Mouse (Mus musculus) heart, adult 2 months (tissue): ENCODE results near the gene Agap1. TPM values are rescaled to one million over a fixed set of nuclear protein-coding genes. Genes with fewer than 3 reads are reported as not detected.

Experiments
- DNase-seq, 2 experiments: peaks; one replicate each; pipeline ENCODE4 v3.0.0; 2021
- H3K27ac ChIP-seq: fragments of 200-600 bp; 2 replicates; pipeline ENCODE4 v1.8.1; 2022
- H3K27me3 ChIP-seq: fragments of 200-500 bp; 2 replicates; pipeline ENCODE4 v1.6.1; 2012; ENCODE audit warnings: mild to moderate bottlenecking, low read length, inconsistent platforms, mixed read lengths; ENCODE audit not compliant: control insufficient read depth, insufficient read depth
- H3K36me3 ChIP-seq: fragments of 200-500 bp; 2 replicates; pipeline ENCODE4 v1.6.1; 2012; ENCODE audit warnings: low read length, inconsistent platforms; ENCODE audit not compliant: control insufficient read depth, insufficient read depth
- H3K4me1 ChIP-seq: fragments of 200-500 bp; 2 replicates; pipeline ENCODE4 v1.6.1; 2011; ENCODE audit warnings: low read length; ENCODE audit not compliant: control insufficient read depth, insufficient read depth
- H3K4me3 ChIP-seq: fragments of 200-600 bp; 2 replicates; pipeline ENCODE4 v1.8.1; 2022
- H3K79me2 ChIP-seq: fragments of 200-500 bp; replicated peaks from 2 replicates; pipeline ENCODE4 v1.6.1; 2012; ENCODE audit warnings: mild to moderate bottlenecking, inconsistent platforms, low read length, moderate library complexity, mixed read lengths; ENCODE audit not compliant: control insufficient read depth, insufficient read depth
- H3K9ac ChIP-seq: fragments of 200-500 bp; 2 replicates; pipeline ENCODE4 v1.6.1; 2012; ENCODE audit warnings: low read depth, mild to moderate bottlenecking, control low read depth, inconsistent platforms, low read length, mixed read lengths
- CTCF ChIP-seq: fragments of 200-600 bp; IDR thresholded peaks from 2 replicates; pipeline ENCODE4 v1.8.1; 2022; ENCODE audit warnings: antibody characterized with exemption, mild to moderate bottlenecking, moderate library complexity
- EP300 ChIP-seq: fragments of 200-500 bp; IDR thresholded peaks from 2 replicates; pipeline ENCODE4 v1.6.1; 2011; ENCODE audit warnings: low read depth, low read length, control low read depth; ENCODE audit not compliant: insufficient read depth
- POLR2A ChIP-seq: fragments of 200-500 bp; IDR thresholded peaks from 2 replicates; pipeline ENCODE4 v1.6.1; 2011; ENCODE audit warnings: mild to moderate bottlenecking, low read depth, low read length, control low read depth; ENCODE audit not compliant: insufficient read depth
- WGBS: fragments of 180-500 bp; shearing (Covaris S2); methylation state at CpG from one replicate; pipeline ENCODE4 v1.1.7; 2018; 5-methylcytosine and 5-hydroxymethylcytosine counted together
- intact Hi-C: fragments of 180-260 bp; cut with DNase I; formaldehyde crosslinking; loops from one replicate; pipeline ENCODE4 v1.15.1; 2025
- polyA plus RNA-seq: library from polyadenylated mRNA; depleted of rRNA; stranded (reverse); fragments of >200 nt; gene quantifications from 2 replicates; pipeline ENCODE4 v1.2.3, GENCODE M21; 2012
- total RNA-seq, 2 experiments: library from RNA; stranded (reverse); gene quantifications; 2 replicates each; pipeline ENCODE4 v1.2.3; 2021

The Agap1 gene
- total and polyA plus RNA-seq, 3 experiments: 11.4 to 62.1 (median 59.0) TPM

- DNase-seq: no peak
- intact Hi-C loops: no loop called here
- peaks cover 45% of the 10 kb centered on the region for H3K4me1 ChIP-seq
- TF ChIP-seq CTCF: no peak
- TF ChIP-seq POLR2A: no peak
- 0 out of 2 replicates have a peak, but pooled peaks have one; percentile 15 for TF ChIP-seq EP300
- H3K27ac ChIP-seq: peak overlapping the region; percentile 94
- H3K79me2 ChIP-seq: peaks cover 3% of the 10 kb centered on the region
- H3K9ac ChIP-seq: no peak overlapping the region
- no peak overlapping the region for H3K4me3 ChIP-seq
- 41% methylated on average over 2 of the region's 2 CpGs for WGBS
- H3K36me3 ChIP-seq: peaks cover 2% of the 10 kb centered on the region
- H3K27me3 ChIP-seq: no peaks in the 10 kb centered on the region
Measured at GRCm38 (mm10) chr1:89596223-89596622, 141.6 kb downstream of the Agap1 start.

GRCm38 (mm10) chr1:89598906-89599305 lies 144.3 kb downstream of the Agap1 start:
- Histone ChIP-seq H3K79me2 (peaks cover 5% of the 10 kb centered on the region), H3K4me1 (peaks cover 54% of the 10 kb centered on the region), H3K27ac (no peak overlapping the region), H3K36me3 (peaks cover 2% of the 10 kb centered on the region), H3K27me3 (no peaks in the 10 kb centered on the region), H3K4me3 (no peak overlapping the region), H3K9ac (no peak overlapping the region)
- TF ChIP-seq EP300 (no peak), POLR2A (no peak), CTCF (no peak)
- intact Hi-C loops: no loop called here
- 84% methylated on average over 5 of the region's 5 CpGs for WGBS
- DNase-seq: no peak

- peaks cover 5% of the 10 kb centered on the region for H3K79me2 ChIP-seq
- H3K9ac ChIP-seq: no peak overlapping the region
- no peak overlapping the region for H3K4me3 ChIP-seq
- H3K27me3 ChIP-seq: no peaks in the 10 kb centered on the region
- intact Hi-C loops: no loop called here
- TF ChIP-seq POLR2A (no peak), CTCF (no peak), EP300 (no peak)
- DNase-seq: peak in 1 of 2 experiments; percentile 56
- H3K4me1 ChIP-seq: peaks cover 43% of the 10 kb centered on the region
- 58% methylated on average over 11 of the region's 11 CpGs for WGBS
- H3K27ac ChIP-seq: peak overlapping the region; percentile 46
- H3K36me3 ChIP-seq: peaks cover 2% of the 10 kb centered on the region
Measured at GRCm38 (mm10) chr1:89599983-89600741, 145.6 kb downstream of the Agap1 start.

- intact Hi-C loops: no loop called here
- TF ChIP-seq POLR2A: no peak
- TF ChIP-seq EP300: no peak
- TF ChIP-seq CTCF: no peak
- Histone ChIP-seq H3K27ac (peak overlapping the region; percentile 45), H3K36me3 (no peaks in the 10 kb centered on the region), H3K9ac (no peak overlapping the region), H3K4me3 (no peak overlapping the region), H3K79me2 (peaks cover 5% of the 10 kb centered on the region), H3K4me1 (peaks cover 38% of the 10 kb centered on the region), H3K27me3 (no peaks in the 10 kb centered on the region)
- DNase-seq: no peak
- WGBS: 74% methylated on average over 7 of the region's 7 CpGs
Measured at GRCm38 (mm10) chr1:89601349-89601748, 146.7 kb downstream of the Agap1 start.

GRCm38 (mm10) chr1:89602879-89603278 lies 148.3 kb downstream of the Agap1 start:
- H3K4me3 ChIP-seq: no peak overlapping the region
- H3K36me3 ChIP-seq: no peaks in the 10 kb centered on the region
- intact Hi-C loops: no loop called here
- peaks cover 27% of the 10 kb centered on the region for H3K4me1 ChIP-seq
- H3K27me3 ChIP-seq: no peaks in the 10 kb centered on the region
- H3K9ac ChIP-seq: no peak overlapping the region
- H3K27ac ChIP-seq: no peak overlapping the region
- no peak for DNase-seq
- peaks cover 5% of the 10 kb centered on the region for H3K79me2 ChIP-seq
- WGBS: 60% methylated on average over 7 of the region's 7 CpGs
- TF ChIP-seq CTCF (no peak), POLR2A (no peak)

- H3K27me3 ChIP-seq: no peaks in the 10 kb centered on the region
- H3K27ac ChIP-seq: no peak overlapping the region
- TF ChIP-seq EP300 (0 out of 2 replicates have a peak, but pooled peaks have one; percentile 58), POLR2A (no peak), CTCF (peak; percentile 99)
- H3K4me1 ChIP-seq: peaks cover 7% of the 10 kb centered on the region
- no peaks in the 10 kb centered on the region for H3K36me3 ChIP-seq
- intact Hi-C loops: loop anchor here (1.0 to 2.0 kb wide), 4 partner anchors 20 to 371 kb away; no protein-coding TSS in a partner anchor
- 44% methylated on average over 5 of the region's 5 CpGs for WGBS
- DNase-seq: peak; percentile 68 to 80
- peaks cover 2% of the 10 kb centered on the region for H3K79me2 ChIP-seq
- H3K4me3 ChIP-seq: no peak overlapping the region
- H3K9ac ChIP-seq: no peak overlapping the region
Measured at GRCm38 (mm10) chr1:89606612-89607011, 152.0 kb downstream of the Agap1 start.
